Mouse (Mus musculus): Measurements from ENCODE around the gene Irf7.

Irf7 gene

GRCm38 (mm10) chr7:141219558-141220099 lies 46.7 kb downstream of the Irf7 start:
- DNase-seq, result no peak

GRCm38 (mm10) chr7:141218557-141219133 lies 47.6 kb downstream of the Irf7 start:
- no peak for DNase-seq

- no peak for DNase-seq
Observed at GRCm38 (mm10) chr7:141218141-141218540, 48.1 kb downstream of the Irf7 start.

- DNase-seq, result no peak
Observed at GRCm38 (mm10) chr7:141217343-141218013, 48.8 kb downstream of the Irf7 start.

GRCm38 (mm10) chr7:141216894-141217293 lies 49.4 kb downstream of the Irf7 start:
- DNase-seq, result no peak

GRCm38 (mm10) chr7:141215880-141216733 lies 50.2 kb downstream of the Irf7 start:
- no peak for DNase-seq

- DNase-seq, result peak; percentile 85
Observed at GRCm38 (mm10) chr7:141215101-141215879, 51.0 kb downstream of the Irf7 start, which contains the start of gene Rassf7. TSS of gene Rassf7 (plus strand) at chr7:141215860.

GRCm38 (mm10) chr7:141214310-141214709 lies 52.0 kb downstream of the Irf7 start:
- DNase-seq, result no peak

GRCm38 (mm10) chr7:141213605-141214235 lies 52.6 kb downstream of the Irf7 start, which contains the start of gene Lmntd2:
TSS of gene Lmntd2 (minus strand) at chr7:141214080.
- no peak for DNase-seq

GRCm38 (mm10) chr7:141213133-141213532 lies 53.1 kb downstream of the Irf7 start:
- no peak for DNase-seq
